Mouse (Mus musculus) liver, adult 2 months (tissue): ENCODE results near the gene Zmiz2.

Experiments used
- CTCF ChIP-seq: fragments of 200-500 bp; IDR thresholded peaks from 2 replicates; pipeline ENCODE4 v1.5.1; 2011; ENCODE audit warnings: low read depth, low read length, control low read depth
- POLR2A ChIP-seq: fragments of 200-500 bp; IDR thresholded peaks from 2 replicates; pipeline ENCODE4 v1.6.1; 2011; ENCODE audit warnings: low read length, control low read depth; ENCODE audit not compliant: insufficient read depth; ENCODE audit errors: extremely low read depth

GRCm38 (mm10) chr11:6440171-6440570 lies 51.3 kb downstream of the Zmiz2 start:
- TF ChIP-seq POLR2A: no peak
- no peak for TF ChIP-seq CTCF
